Mouse (Mus musculus): ENCODE results near the gene Asxl2.
A peak's percentile ranks its signal among the peaks of the same experiment; 100 is the strongest.
"Not testable (repeated sequence)": the region's sequence is repeated elsewhere in the genome, so short reads cannot be mapped to it uniquely, and the experiment has no call there.

Asxl2 gene

DNA sequence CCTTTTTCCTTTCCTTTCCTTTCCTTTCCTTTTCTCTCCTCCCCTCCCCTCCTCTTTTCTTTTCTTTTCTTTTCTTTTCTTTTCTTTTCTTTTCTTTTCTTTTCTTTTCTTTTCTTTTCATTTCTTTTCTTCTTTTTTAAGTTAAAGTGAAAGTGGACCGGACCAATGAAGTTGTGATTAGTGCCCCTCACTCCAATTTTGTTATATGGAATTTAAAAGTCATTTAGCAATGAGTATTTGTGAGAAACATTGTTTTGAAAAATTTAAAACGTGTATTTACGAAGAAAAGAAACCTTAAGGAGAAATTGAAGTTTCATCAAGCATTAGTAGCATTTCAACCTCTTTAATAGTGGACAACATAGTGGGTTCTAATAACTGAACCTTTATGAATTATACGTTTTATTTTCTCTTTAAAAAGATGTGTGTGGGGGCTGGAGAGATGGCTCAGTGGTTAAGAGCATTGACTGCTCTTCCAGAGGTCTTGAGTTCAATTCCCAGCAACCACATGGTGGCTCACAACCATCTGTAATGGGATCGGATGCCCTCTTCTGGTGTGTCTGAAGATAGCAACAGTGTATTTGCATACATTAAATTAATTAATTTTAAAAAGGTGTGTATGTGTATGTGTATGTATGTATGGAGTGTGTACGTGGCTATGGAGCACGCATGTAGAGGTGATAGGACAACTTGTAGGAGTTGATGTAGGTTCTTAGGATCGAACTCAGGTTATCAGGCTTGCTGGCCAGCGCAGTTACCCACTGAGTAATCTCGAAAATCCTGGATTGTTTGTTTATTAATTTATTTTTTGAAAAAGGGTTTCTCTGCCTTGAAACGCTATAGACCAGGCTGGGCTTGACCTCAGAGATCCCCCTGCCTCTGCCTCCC, 1.5 kb downstream of the Asxl2 start:
- no peak for DNase-seq

GRCm38 (mm10) chr12:3429681-3430442, 3.2 kb downstream of the Asxl2 start:
- DNase-seq: no peak

GRCm38 (mm10) chr12:3430443-3430753, 3.7 kb downstream of the Asxl2 start:
- no peak for DNase-seq

- no peak for DNase-seq
Observed at GRCm38 (mm10) chr12:3430985-3431384, 4.3 kb downstream of the Asxl2 start.

- DNase-seq: no peak
Observed at GRCm38 (mm10) chr12:3433736-3434135, 7.1 kb downstream of the Asxl2 start.

- DNase-seq: no peak
Observed at GRCm38 (mm10) chr12:3436446-3436845, 9.8 kb downstream of the Asxl2 start.

DNA sequence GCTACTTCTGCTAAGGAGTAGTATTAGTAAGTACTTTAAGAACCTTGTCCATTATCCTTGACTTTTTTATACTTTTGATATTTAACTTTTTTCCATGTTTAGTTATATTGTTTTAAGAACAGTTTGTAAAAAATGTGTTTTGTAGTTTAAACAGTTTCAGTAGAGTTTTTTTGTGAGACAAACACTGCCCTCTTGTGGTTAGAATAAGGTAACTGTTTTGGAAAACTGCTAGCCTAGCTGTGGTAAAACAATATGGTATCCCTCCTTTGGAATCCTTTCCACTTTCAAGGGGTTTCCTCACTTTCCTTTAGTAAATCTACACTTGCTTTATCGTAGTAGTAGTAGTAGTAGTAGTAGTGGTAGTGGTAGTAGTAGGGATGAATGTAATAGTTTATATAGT, 11.2 kb downstream of the Asxl2 start:
- no peak for DNase-seq

- DNase-seq: no peak
Observed at GRCm38 (mm10) chr12:3440916-3441315, 14.3 kb downstream of the Asxl2 start.

GRCm38 (mm10) chr12:3441361-3441760, 14.7 kb downstream of the Asxl2 start:
- no peak for DNase-seq

GRCm38 (mm10) chr12:3453554-3453953, 26.9 kb downstream of the Asxl2 start:
- no peak for DNase-seq

GRCm38 (mm10) chr12:3463087-3463486, 36.4 kb downstream of the Asxl2 start:
- no peak for DNase-seq

DNA sequence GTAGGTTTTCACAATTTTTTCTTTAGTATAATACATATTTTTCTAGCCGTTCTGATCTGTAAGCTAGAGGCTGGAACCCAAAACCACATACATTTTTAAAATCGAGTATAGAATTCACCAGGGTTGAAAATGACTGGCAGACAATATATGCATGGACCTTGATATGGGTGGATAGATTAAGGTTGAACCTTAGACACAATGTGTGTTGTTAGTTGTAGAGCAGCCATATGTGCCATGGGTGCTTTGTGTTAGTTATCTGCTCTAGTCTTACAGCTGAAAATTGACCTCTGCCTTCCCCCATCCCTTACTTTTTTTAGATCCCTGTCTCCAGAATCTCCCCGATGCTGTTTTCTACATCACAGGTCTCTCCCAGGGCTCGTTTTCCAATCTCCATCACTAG, 73.0 kb downstream of the Asxl2 start:
- DNase-seq: no peak

GRCm38 (mm10) chr12:3500071-3500470, 73.4 kb downstream of the Asxl2 start:
- no peak for DNase-seq

GRCm38 (mm10) chr12:3518665-3519297, 92.1 kb downstream of the Asxl2 start:
- DNase-seq: no peak

DNA sequence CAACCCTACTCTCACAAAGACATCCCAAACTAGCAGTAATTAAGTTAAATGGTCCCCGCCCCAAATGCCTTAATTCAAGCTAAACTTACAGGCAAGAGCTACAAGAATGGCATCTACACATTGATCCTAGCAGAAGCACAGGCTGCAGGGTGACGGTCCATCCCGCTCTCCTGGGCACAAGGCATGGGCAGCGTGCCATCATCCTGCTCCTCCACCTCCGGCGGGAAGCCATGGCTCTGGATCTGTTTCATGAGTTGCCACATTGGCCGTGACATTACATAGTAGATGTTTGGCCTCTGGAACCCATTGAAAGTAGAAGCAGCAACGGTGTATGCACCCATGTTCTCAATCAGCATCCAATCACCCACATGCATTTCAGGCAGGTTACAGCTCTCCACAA, 95.1 kb downstream of the Asxl2 start:
- DNase-seq: peak; percentile 39

- no peak for DNase-seq
Observed at GRCm38 (mm10) chr12:3525536-3525935, 98.9 kb downstream of the Asxl2 start.

GRCm38 (mm10) chr12:3535446-3535845, 108.8 kb downstream of the Asxl2 start:
- DNase-seq: not testable (repeated sequence)

- no peak for DNase-seq
Observed at GRCm38 (mm10) chr12:3537616-3538015, 111.0 kb downstream of the Asxl2 start.

- no peak for DNase-seq
Observed at GRCm38 (mm10) chr12:3538036-3538435, 111.4 kb downstream of the Asxl2 start.

DNA sequence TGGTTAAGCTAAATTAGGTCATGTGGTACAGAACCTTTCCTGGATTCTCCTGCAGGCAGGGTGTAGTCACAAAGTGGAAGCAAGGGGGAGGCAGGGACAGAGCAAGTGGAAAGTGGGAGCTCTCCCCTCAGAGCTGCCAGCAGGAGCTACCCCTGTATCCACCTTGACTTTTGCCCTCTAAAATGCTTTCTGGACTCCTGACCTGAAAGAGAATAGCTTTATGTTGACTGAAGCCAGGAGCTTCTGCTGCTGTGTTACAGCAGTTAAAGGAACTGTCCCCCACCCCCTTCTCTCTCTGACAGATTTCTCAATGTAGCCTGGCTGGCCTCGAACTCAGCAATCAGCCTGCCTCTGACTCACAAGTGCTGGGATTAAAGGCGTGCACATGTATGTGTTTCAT, 112.9 kb downstream of the Asxl2 start:
- no peak for DNase-seq

DNA sequence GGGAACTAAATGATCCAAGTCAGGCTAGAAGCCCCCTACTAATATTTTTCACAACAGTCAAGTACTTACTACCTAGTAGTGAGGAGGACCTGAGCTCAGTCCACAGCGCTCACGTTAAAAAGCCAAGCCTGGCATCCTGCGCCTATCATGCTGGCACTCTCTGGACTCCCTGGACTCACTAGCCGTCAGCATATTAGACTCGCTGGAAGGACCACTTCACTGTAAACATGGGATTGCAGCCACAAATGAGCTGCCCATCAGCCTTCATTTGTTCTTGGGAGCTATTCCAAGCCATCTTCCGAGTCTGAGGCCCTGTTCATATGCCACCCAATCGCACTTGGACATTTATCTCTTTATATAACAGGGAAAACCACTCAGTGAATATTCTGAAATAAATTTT, 114.2 kb downstream of the Asxl2 start:
- no peak for DNase-seq

DNA sequence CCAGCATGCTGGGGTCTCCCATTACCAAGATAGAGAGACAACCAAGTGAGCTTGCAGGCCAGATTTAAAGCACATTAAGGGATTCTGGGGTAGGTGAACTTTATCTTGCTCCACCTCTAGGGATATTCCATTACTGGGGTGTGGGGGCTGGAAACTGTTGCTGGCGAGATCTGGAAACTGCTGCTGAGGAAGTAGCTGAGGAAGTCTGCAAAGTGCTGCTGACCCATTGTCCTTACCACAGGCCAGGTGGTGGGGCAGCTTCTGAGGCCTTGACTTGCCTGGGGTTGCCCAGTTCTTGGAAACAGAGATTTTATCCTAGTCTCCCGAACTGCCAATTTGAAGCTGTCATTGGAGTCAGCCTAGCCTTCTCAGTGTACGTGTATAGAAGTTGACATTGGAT, 118.8 kb downstream of the Asxl2 start:
- DNase-seq: no peak

DNA sequence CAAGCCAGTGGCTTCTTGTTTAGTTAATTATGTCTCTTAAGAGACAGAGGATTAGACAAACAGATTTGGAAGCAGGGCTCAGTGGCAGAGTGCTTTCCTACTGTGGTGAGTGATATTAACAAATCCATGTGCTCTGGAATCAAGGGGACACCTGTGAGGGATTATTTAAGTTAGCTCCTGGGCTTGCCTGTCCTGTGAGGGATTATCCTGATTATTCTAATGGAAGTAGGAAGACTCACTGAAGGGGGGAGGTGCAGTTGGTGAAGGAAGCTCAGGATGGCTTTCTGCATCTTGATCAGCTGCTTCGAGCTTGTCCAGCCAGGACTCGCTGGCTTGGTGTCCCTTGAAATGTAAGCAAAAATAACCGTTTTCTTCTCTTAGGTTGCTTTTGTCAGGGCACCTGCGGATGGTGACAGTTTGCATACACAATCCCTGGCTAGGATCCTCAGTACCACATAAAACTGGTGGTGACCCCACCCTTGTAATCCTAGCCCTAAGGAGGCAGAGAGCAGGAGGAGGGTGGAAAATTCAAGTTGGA, 119.5 kb downstream of the Asxl2 start:
- no peak for DNase-seq

DNA sequence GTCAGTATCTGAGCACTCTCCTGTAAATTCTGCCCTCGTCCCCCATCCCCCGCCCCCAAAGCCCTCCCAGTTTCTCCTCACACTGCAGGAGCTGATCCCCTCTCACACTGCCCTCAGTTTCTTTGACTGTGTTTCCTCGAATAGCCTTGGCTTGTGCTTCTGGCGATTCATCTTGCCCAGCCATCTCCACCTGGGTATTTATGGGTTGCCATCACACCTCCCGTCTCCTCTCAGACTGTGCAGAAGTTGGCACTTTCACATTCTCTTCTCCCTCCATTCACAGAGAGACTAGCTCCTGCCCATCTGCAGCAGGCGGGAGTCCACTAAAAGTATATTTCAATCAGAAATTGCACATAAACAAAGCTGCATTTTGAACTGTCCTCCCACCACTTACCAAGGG, 120.1 kb downstream of the Asxl2 start:
- DNase-seq: no peak
